Mouse (Mus musculus) erythroblast, embryonic 14.5 days (primary cell): Measurements from ENCODE around the gene C330021F23Rik.

Source experiments
- GATA1 ChIP-seq: IDR thresholded peaks from 2 replicates; pipeline ENCODE4 v1.6.1; 2012; ENCODE audit warnings: low read length, inconsistent platforms, mixed read lengths
- TAL1 ChIP-seq: IDR thresholded peaks from 3 replicates; pipeline ENCODE4 v1.6.1; 2012; ENCODE audit warnings: low read length, inconsistent platforms, mixed read lengths

- no peak for TF ChIP-seq GATA1
- no peak for TF ChIP-seq TAL1
These were observed 588 bp downstream of the C330021F23Rik start for GRCm38 (mm10) chr8:3568378-3568777.
